Mouse (Mus musculus) heart, postnatal 0 days (tissue): ENCODE measurements around the gene Ehd1. TPM values are rescaled to one million over a fixed set of nuclear protein-coding genes. Genes with fewer than 3 reads are reported as not detected.
A peak's percentile ranks its signal among the peaks of the same experiment; 100 is the strongest.

Experiments
- ATAC-seq: fragments of 200-750 bp; cut with Nextera tagmentation; 2 replicates; pipeline ENCODE4 v1.8.0; 2017; ENCODE audit warnings: low read depth, moderate number of reproducible peaks, moderate library complexity; ENCODE audit not compliant: insufficient read depth
- DNase-seq: peaks from one replicate; pipeline ENCODE4 v3.0.0-alpha.2; 2016; ENCODE audit warnings: low spot score
- H3K27ac ChIP-seq: fragments of 300-500 bp; sonication (generic); 2 replicates; pipeline ENCODE4 v1.5.1; 2014; ENCODE audit warnings: low read depth, mild to moderate bottlenecking
- H3K27me3 ChIP-seq: fragments of 300-500 bp; sonication (generic); 2 replicates; pipeline ENCODE4 v1.6.1; 2014; ENCODE audit warnings: low read length, mixed read lengths; ENCODE audit not compliant: control insufficient read depth, insufficient read depth
- H3K36me3 ChIP-seq: fragments of 300-500 bp; sonication (generic); replicated peaks from 2 replicates; pipeline ENCODE4 v1.6.1; 2014; ENCODE audit warnings: low read length, mixed read lengths; ENCODE audit not compliant: control insufficient read depth, insufficient read depth
- H3K4me1 ChIP-seq: fragments of 300-500 bp; sonication (generic); 2 replicates; pipeline ENCODE4 v1.6.1; 2014; ENCODE audit warnings: antibody characterized with exemption; ENCODE audit not compliant: control insufficient read depth, insufficient read depth
- H3K4me2 ChIP-seq: fragments of 300-500 bp; sonication (generic); 2 replicates; pipeline ENCODE4 v1.6.1; 2014; ENCODE audit warnings: low read depth, mild to moderate bottlenecking, low read length, moderate library complexity
- H3K4me3 ChIP-seq: fragments of 300-500 bp; sonication (generic); 2 replicates; pipeline ENCODE4 v1.5.1; 2014; ENCODE audit warnings: low read depth, low read length
- H3K9ac ChIP-seq: fragments of 300-500 bp; sonication (generic); replicated peaks from 2 replicates; pipeline ENCODE4 v1.6.1; 2014; ENCODE audit warnings: low read depth, low read length, mixed read lengths
- H3K9me3 ChIP-seq: fragments of 300-500 bp; sonication (generic); replicated peaks from 2 replicates; pipeline ENCODE4 v1.6.1; 2016; ENCODE audit warnings: low read length; ENCODE audit not compliant: control insufficient read depth
- CTCF ChIP-seq: IDR thresholded peaks from 2 replicates; pipeline ENCODE4 v1.5.1; 2016; ENCODE audit warnings: antibody characterized with exemption, control low read depth, low read depth
- EP300 ChIP-seq: IDR thresholded peaks from 2 replicates; pipeline ENCODE4 v1.6.1; 2016; ENCODE audit warnings: antibody characterized with exemption, low read depth
- WGBS: fragments of 180-500 bp; shearing (Covaris S2); extraction: QIAGEN DNeasy Blood & Tissue Kit; methylation state at CpG from one replicate; pipeline ENCODE4 v1.1.7; 2014; 5-methylcytosine and 5-hydroxymethylcytosine counted together
- polyA plus RNA-seq: library from polyadenylated mRNA; unstranded; fragments of >200 nt; fragmentation: Nextera tagmentation; extraction: Ambion mirVana; gene quantifications from 2 replicates; pipeline ENCODE4 v1.2.1, GENCODE M21; 2015
- total RNA-seq: library from RNA; depleted of rRNA; stranded (reverse); fragments of >200 nt; gene quantifications from 2 replicates; pipeline ENCODE4 v1.2.3, GENCODE M21; 2014; ENCODE audit warnings: low replicate concordance

The Ehd1 gene
- total and polyA plus RNA-seq, 2 experiments from 2014 or later, result 60.3 to 127 TPM

DNA sequence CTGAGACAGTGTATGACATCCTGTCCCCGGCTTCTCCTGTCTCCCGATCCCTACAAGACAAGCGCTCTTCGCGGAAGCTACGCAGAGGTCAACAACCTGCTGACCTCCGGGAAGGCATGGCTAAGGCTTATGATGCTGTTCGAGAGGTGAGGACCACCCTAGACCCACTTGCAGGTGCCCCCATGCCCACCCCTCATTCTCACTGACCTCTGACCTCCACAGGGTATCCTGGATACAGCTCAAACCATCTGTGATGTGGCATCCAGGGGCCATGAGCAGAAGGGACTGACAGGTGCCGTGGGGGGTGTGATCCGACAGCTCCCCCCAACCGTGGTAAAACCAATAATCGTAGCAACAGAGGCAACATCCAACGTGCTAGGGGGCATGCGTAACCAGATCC, 15.1 kb upstream of the Ehd1 start:
- H3K4me2 ChIP-seq, result no peak overlapping the region
- H3K9me3 ChIP-seq, result no peaks in the 10 kb centered on the region
- peaks cover 52% of the 10 kb centered on the region for H3K36me3 ChIP-seq
- no peaks in the 10 kb centered on the region for H3K27me3 ChIP-seq
- H3K9ac ChIP-seq, result no peak overlapping the region
- no peak for DNase-seq
- ATAC-seq, result no peak
- no peak for TF ChIP-seq CTCF
- WGBS, result 93% methylated on average over 14 of the region's 14 CpGs
- no peaks in the 10 kb centered on the region for H3K4me1 ChIP-seq
- H3K27ac ChIP-seq, result no peak overlapping the region
- no peak overlapping the region for H3K4me3 ChIP-seq

DNA sequence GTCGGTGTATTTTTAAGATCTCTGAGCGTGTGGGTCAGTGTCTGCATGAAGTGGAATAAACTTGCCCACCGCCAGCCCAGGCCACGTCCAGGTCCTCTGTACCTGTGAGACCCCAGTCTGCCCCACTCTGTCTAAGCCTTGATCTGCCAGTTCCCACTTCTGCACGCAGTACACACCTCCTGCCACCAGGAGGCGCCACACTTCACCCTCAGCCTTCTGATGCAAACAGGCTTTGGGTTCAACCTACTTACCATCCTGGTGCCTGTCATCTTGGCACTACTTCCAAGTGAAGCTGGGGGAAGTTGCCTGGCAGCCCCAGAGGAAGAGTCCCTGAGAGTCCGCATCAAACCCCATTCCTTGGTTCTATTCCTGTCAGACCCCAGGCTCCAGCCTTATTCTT, 14.3 kb upstream of the Ehd1 start:
- TF ChIP-seq CTCF (peak; percentile 90), EP300 (no peak)
- WGBS, result 64% methylated on average over 7 of the region's 7 CpGs
- no peak overlapping the region for H3K4me2 ChIP-seq
- peaks cover 44% of the 10 kb centered on the region for H3K36me3 ChIP-seq
- DNase-seq, result peak; percentile 50
- H3K9ac ChIP-seq, result no peak overlapping the region
- no peaks in the 10 kb centered on the region for H3K4me1 ChIP-seq
- no peak overlapping the region for H3K27ac ChIP-seq
- no peak overlapping the region for H3K4me3 ChIP-seq
- H3K9me3 ChIP-seq, result no peaks in the 10 kb centered on the region
- no peak for ATAC-seq
- no peaks in the 10 kb centered on the region for H3K27me3 ChIP-seq

DNA sequence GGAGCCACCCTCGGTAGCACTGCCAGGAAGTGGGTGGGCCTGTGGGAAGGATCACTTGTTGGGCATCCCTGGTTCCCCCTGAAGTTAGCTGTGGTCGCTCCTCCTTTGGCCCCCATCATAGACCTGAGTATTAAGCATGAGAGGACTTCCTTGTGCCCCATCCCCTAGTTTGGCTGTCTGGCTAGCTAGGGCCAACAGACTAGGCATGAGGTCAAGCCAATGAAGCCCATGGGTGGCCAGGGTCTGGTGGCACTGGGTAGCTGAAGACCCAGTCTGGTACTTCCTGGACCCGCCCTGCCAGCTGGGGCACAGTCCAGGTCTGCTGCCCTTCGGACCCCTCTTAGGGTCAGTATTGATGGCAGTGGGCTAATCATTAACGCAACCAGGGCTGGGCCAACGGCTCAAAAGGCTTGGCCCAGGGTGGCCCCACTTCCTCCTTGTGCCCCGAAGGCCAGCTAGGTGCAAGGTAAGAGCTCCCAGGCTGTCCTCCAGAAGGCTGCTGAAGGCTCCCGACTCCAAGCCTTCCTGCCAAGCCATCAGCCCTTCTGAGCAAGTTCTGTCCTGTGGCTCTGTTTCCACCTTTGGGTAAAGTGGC, 13.6 kb upstream of the Ehd1 start:
- TF ChIP-seq EP300 (no peak), CTCF (no peak)
- no peak overlapping the region for H3K9ac ChIP-seq
- H3K36me3 ChIP-seq, result peaks cover 37% of the 10 kb centered on the region
- no peak for ATAC-seq
- H3K27me3 ChIP-seq, result no peaks in the 10 kb centered on the region
- no peak overlapping the region for H3K27ac ChIP-seq
- WGBS, result 90% methylated on average over 8 of the region's 8 CpGs
- H3K4me3 ChIP-seq, result no peak overlapping the region
- H3K9me3 ChIP-seq, result no peaks in the 10 kb centered on the region
- DNase-seq, result no peak
- no peaks in the 10 kb centered on the region for H3K4me1 ChIP-seq
- no peak overlapping the region for H3K4me2 ChIP-seq

DNA sequence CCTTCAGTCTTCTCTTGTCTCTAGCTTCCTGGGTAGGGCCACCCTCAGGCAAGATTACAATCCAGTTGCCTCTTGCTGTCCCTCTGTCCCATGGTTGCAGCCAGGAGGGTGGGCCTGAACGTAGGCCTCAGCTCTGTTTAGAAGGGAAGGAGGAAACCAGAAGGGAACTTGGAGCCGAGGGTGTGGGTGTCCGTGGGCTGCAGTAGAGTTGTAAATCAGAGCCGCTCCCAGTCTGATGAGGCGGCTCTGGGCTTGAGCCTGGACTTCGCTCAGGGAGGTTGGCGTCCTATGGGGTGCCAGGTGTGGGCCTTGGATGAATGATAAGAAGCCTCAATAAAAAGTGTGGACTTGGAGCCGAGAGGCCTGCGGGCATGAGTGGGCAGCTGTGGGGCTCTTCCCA, 12.3 kb upstream of the Ehd1 start:
- Histone ChIP-seq H3K27ac (no peak overlapping the region), H3K4me3 (no peak overlapping the region), H3K27me3 (no peaks in the 10 kb centered on the region), H3K9me3 (no peaks in the 10 kb centered on the region), H3K4me1 (no peaks in the 10 kb centered on the region), H3K36me3 (peaks cover 24% of the 10 kb centered on the region), H3K9ac (no peak overlapping the region), H3K4me2 (no peak overlapping the region)
- TF ChIP-seq CTCF, result no peak
- TF ChIP-seq EP300, result no peak
- ATAC-seq, result no peak
- no peak for DNase-seq
- WGBS, result 70% methylated on average over 9 of the region's 9 CpGs

DNA sequence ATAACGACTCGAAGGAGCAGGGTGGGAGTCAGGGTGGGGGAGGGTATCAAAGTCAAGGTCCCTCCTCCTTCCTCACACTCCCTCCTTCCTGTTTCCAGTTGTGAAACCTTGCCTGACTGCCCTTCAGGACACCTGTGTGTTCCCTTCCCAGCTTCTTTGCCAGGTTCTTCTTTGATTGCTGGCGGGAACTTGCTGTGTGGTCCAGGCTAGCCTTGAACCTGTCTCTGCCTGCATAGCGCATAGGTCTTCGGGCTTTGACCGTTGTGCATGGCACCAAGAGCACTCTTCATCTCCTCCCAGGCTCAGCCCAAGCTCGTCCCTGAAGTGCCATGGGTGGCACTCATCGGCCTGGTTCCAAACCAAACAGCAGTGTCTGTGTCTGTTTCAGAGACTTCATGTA, 11.6 kb upstream of the Ehd1 start:
- no peak for DNase-seq
- ATAC-seq, result no peak
- peaks cover 19% of the 10 kb centered on the region for H3K36me3 ChIP-seq
- H3K9ac ChIP-seq, result no peak overlapping the region
- H3K27me3 ChIP-seq, result no peaks in the 10 kb centered on the region
- no peak overlapping the region for H3K4me2 ChIP-seq
- H3K27ac ChIP-seq, result no peak overlapping the region
- 73% methylated on average over 8 of the region's 8 CpGs for WGBS
- no peaks in the 10 kb centered on the region for H3K4me1 ChIP-seq
- H3K4me3 ChIP-seq, result no peak overlapping the region
- TF ChIP-seq EP300, result no peak
- no peak for TF ChIP-seq CTCF
- no peaks in the 10 kb centered on the region for H3K9me3 ChIP-seq

DNA sequence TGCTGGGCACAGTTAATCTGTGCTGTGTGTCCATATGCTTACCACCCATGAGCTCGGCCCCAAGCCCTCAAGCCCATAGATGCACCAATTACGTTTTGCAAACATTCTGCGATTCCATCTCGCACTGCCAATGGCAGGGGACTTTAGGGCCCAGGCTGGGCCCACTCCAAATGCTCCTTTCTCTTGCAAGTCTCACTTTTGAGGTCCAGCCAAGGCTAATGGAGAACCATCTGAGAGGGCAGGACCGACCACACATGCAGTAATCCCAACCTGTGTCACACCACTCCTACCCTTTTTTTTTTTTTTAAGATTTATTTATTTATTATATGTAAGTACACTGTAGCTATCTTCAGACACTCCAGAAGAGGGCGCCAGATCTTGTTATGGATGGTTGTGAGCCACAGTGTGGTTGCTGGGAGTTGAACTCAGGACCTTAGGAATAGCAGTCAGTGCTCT, 10.8 kb upstream of the Ehd1 start:
- Histone ChIP-seq H3K4me3 (no peak overlapping the region), H3K4me1 (no peaks in the 10 kb centered on the region), H3K27ac (no peak overlapping the region), H3K36me3 (peaks cover 12% of the 10 kb centered on the region), H3K9ac (no peak overlapping the region), H3K4me2 (no peak overlapping the region), H3K27me3 (no peaks in the 10 kb centered on the region), H3K9me3 (no peaks in the 10 kb centered on the region)
- no peak for DNase-seq
- WGBS, result 62% methylated on average over 6 of the region's 6 CpGs
- no peak for TF ChIP-seq CTCF
- no peak for TF ChIP-seq EP300
- ATAC-seq, result no peak
